Mouse (Mus musculus): ENCODE results near the gene Tmub2.

Tmub2 gene

GRCm38 (mm10) chr11:102284501-102285094 lies at the start of gene Tmub2:
Tmub2 (plus strand) TSS chr11:102284931.
- peak; percentile 100 for DNase-seq (ENCODE audit: low spot score)

DNA sequence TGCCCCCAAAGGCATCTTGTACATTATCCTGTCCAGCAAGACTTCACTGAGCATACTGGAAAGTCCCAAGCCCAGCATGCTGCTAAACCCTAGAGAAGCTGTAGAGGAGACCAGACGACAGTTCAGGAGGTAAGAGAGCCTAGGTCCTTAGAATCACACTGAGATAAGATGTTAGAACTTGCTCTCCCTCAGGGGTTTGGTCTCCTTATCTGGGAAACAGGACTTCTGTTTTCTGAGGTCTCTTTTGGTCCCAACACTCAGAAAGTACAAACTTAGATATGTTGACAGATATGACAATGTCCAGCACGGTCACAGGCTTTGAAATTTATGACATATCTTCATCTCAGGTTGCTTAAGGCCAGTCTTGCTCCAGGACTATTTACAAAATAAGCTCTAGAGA lies 48.7 kb upstream of the Tmub2 start:
- no peak for DNase-seq (ENCODE audit: low spot score)

- no peak for DNase-seq (ENCODE audit: low spot score)
Observed at GRCm38 (mm10) chr11:102240636-102241035, 44.1 kb upstream of the Tmub2 start.

GRCm38 (mm10) chr11:102241246-102241645 lies 43.5 kb upstream of the Tmub2 start:
- DNase-seq (ENCODE audit: low spot score), result no peak

DNA sequence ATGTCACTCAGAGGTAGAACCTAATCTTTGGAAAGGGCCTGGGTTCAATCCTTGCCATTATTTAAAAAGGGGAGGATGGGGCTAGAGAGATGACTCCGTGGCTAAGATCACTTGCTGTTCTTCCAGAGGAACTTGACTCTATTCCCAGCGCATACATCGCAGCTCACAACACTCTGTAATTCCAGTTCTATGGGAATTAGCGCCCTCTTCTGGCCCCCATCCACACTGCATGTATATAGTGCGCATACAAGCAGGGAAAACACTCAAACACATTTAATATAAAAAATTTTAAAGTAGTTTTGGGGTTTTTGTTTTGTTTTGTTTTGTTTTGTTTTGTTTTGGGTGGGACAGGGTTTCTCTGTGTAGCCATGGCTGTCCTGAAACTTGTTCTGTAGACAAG lies 42.9 kb upstream of the Tmub2 start:
- no peak for DNase-seq (ENCODE audit: low spot score)

DNA sequence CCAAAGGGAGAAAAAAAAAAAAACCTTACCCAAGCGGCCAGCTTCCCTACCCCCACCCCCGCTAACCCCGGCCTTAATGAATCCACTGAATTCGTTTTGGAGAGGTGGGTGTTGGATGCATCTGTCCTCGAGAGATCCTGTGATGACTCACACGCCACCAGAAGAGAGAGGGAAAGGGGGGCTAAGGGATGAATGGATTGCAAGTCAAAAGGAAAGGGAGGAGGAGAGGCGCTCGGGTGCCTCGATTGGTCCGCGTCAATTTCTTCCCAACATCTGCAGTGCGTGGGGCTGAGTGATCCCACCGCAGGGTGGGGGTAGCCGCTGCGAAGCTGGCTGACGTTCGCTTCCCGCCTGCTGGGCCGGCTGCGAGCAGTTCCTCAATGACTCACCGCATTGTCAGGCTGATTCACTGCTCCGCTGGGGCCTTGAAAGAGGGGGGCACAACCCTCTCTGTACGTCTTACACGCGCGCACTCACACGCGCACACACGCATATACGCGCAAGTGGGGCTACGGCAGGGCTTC lies 39.7 kb upstream of the Tmub2 start:
- peak; percentile 75 for DNase-seq (ENCODE audit: low spot score)

DNA sequence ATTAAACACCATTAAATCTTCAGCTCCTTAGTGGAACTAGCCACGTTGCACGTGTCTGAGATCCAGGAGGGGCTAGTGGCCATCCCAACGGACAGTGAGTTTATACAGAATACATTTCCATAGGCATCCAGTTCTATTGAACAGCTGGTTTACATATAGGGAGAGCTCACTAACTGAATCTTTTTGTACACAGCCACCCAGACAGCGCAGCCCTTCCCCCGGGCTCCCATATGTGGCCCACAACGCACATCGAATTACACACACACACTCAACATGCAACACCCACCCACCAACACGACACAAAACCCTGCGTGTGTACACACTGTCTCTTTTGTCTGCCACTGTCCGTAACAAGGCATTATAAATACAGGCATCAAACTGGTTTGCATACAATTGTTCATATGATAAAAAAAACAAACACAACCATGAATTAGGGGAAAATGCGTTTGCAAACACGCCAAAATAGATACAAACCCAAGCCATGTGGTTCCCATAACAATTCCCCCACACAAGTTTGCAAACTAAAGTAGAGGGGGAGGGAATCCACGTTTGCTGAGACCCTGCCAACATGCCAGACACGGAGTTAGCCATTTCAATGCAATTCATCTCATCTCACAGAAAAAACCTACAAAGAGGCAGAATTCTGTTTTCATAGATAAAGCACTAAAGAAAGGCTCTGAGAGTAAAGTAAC lies 39.0 kb upstream of the Tmub2 start:
- DNase-seq (ENCODE audit: low spot score), result no peak

- no peak for DNase-seq (ENCODE audit: low spot score)
Observed at GRCm38 (mm10) chr11:102246273-102246635, 38.5 kb upstream of the Tmub2 start.

DNA sequence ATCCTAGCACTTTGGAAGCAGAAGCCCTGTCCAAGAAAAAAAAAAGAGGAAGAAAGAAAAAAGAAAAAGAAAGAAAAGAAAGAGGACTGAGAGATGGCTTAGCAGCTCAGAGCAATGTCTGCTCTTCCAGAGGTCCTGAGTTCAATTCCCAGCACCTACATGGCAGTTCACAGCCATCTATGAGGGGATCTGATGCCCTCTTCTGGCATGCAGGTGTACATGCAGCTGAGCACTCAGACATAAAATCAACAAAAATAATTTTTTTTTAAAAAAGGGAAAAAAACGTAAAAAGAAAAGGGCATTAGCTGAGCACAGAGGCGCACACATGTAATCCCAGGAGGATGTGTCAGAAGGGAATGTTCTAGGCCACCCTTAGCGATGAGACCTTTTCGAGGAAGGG lies 37.9 kb upstream of the Tmub2 start:
- no peak for DNase-seq (ENCODE audit: low spot score)

GRCm38 (mm10) chr11:102248630-102249230 lies 36.0 kb upstream of the Tmub2 start, which contains the start of gene BC030867:
BC030867 (plus strand) TSS chr11:102248882.
- DNase-seq (ENCODE audit: low spot score), result peak; percentile 95

DNA sequence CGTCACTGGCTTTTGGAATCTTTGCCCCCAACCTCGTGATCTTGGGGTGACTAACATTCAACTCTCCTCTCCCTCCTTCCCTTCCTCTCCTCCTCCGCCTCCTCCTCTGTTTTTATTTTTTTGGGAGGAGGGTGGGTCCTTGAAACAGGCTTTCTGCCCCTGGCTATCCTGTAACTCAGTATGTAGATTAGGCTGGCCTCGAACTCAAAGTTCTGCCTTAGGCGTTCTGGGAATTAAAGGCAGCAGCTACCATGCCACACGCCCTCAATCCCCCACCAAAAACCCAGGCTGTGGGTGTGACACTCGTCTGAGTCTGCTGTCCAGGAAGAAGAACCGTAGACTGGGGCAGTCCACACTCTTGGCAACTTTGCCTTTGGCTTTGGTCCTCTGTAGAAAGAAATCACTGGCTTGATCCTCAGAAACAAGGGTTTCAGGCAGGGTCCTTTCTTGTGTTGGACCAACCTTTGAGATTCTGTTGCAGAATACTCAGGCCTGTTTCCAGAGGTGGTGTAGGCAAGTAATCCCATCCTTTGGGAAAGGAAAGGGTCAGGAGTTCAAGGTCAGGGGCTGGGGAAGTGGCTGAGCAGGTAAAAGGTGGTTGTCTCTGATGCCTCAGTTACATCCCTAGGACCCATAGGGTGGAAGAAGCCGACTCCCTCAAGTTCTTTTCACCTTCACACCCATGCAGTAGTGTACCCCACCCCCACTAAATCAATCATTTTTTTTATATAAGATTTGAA lies 35.2 kb upstream of the Tmub2 start:
- DNase-seq (ENCODE audit: low spot score), result no peak

DNA sequence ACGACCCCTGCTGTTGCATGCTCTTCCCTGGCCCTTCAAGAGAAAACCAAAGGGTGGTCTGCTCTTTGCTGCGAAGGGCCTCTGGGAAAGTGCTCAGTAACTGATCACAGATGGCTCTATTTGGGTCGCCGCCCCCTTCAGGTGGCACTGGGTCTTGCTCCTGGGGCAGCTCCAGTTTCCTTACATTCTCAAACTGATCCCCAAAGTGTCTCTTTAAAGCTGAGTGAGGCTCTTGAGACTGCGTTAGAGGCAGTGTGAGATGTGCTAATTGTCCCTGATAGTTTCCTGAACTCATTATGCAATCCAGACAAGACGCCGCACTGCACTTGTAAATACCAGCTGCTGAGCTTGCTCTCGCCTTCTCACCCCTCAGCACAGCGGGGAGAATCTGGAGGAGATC lies 27.2 kb upstream of the Tmub2 start:
- peak; percentile 64 for DNase-seq (ENCODE audit: low spot score)

GRCm38 (mm10) chr11:102258095-102258494 lies 26.6 kb upstream of the Tmub2 start:
- no peak for DNase-seq (ENCODE audit: low spot score)

DNA sequence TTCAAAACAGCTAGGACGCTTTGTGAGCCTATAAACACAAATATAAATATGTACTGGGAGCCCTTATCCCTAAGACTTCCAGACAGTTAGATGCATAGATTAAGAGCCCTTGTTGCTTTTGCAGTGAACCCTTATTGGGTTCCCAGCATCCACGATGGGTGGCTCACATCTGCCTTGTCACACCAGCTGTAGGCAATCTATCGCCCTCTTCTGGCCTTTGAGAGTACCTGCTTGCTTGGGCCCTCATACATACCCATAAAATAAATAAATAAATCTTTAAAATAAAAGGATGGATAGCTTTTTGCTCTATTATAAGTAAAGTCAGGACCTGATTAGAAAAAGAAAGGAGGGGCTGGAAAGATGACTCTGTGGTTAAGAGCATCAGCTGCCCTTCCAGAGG lies 26.2 kb upstream of the Tmub2 start:
- peak; percentile 42 for DNase-seq (ENCODE audit: low spot score)

GRCm38 (mm10) chr11:102263211-102263610 lies 21.5 kb upstream of the Tmub2 start:
- no peak for DNase-seq (ENCODE audit: low spot score)

DNA sequence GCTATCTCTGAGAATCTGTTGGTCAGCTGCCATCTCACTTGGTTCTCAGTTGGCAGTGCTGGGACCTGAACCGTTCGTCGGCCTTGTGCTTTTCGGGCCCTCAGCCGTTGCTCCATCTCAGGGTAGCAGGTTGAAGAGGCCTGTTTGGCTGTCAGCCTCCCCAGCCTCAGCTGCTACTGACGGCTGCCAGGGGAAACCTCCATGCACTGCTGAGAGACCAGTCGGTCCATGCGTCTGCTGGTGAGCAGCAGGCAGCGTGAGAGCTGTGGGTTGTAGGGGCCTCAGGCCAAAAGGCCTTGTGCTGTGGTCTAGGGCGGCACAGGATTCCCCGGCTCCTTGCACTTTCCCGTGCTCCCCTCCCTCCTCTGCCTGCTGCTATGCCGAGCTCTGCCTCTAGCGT lies 18.9 kb upstream of the Tmub2 start:
- no peak for DNase-seq (ENCODE audit: low spot score)

DNA sequence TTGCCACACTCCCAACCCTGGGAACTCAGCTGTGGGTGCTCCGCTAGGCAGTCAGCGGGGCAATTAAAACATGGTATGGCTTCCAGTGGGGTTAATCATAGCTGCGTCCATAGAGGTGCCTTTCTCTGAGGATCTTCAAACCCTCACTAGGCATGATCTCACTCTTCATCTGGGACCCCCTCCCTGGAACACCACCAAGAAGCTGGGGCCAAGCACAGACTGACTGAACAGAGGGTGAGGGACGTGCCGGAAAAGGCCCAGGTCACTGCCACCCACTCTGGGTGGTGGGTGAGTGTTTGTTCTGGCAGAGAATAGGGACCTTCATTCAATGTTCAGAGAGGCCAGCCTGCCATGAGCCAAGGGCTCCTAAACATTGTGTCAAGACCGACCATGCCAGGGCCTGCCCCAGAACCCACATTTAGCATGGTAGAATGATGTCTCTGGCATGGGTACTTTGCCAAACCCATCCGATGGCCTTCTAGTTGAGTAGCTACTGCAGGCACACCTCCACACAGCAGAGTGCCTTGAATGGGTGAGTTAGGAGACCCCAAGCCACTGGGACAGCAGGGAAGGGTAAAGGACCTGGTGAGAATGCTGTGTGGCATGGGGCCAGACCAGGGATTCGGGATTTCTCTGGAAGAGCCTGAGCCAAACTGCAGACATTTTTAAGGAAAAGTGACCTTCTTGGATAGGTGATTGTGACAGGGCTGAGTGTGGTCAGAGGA lies 17.9 kb upstream of the Tmub2 start:
- DNase-seq (ENCODE audit: low spot score), result no peak

GRCm38 (mm10) chr11:102267480-102267879 lies 17.3 kb upstream of the Tmub2 start:
- peak; percentile 84 for DNase-seq (ENCODE audit: low spot score)

DNA sequence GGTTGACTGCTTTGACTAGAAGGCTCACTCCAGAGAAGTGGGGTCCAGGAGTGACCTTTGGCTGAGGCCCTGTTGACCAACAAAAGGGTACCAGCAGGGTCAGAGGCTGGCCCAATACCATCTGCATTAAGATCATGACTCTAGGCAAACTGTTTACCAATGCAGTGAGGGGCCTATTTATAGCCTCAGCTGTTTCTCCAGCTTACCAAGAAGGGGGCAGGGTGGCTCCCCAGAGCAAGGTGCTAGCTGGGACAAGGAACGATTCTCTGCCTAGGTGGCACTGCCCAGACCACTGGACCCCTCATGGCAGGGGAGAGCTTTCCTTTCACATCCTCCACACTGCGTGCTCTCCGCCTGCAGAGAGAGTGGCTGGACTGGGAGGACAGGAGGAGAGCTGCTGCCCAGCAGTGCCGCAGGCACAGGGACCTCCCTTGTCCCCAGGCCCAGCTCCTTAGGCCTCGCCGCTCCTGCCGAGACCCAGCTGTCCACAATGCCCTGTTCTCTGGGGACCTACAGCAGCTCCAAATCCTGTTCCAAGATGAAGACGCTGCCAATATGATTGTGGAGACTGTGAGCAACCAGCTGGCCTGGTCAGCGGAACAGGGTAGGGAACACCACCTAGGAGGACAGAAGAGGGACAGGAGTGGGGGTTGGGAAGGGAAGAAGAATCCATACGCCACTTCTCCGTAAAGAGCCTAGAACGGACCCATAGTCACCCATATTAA lies 16.0 kb upstream of the Tmub2 start, which contains the start of gene Asb16:
TSS of gene Asb16 (plus strand) at position 224 of the 725 bp plus-strand sequence.
- DNase-seq (ENCODE audit: low spot score), result no peak

DNA sequence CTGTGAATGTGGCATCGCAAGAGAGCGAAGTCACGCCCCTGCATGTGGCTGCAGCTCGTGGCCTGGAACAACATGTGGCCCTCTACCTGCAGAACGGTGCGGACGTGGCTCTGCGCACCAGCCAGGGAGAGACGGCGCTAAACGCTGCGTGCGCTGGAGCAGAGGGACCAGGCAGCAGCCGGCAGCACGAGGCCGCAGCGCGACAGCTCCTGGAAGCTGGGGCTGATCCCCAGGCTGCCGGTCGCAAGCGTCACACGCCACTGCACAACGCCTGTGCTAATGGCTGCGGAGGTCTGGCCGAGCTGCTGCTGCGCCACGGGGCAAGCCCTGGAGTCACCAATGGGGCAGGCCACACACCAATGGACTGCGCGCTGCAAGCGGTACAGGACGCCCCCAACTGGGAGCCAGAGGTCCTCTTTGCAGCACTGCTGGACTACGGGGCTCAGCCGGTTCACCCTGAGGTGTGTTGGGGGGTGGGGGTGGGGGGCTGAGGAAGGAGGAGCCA lies 8.3 kb upstream of the Tmub2 start:
- peak; percentile 83 for DNase-seq (ENCODE audit: low spot score)

DNA sequence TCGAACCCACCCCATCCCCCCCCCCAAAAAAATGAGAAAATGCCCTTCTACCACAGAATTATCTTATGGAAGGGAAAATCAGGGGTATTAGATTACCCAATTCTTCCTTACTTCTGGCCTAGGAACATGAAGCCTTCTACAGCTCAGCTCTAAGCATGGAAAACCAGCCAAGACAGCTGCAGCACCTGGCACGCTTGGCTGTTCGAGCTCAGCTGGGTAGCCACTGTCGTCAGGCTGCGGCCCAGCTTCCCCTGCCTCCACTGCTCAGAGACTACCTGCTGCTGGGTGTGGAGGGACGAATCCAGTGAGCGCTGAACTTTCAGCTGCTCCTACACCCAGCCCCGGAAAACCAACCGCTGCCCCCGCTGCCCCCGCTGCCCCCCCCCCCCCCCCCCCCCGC lies 7.0 kb upstream of the Tmub2 start:
- no peak for DNase-seq (ENCODE audit: low spot score)
